Mouse (Mus musculus) MEL (cell line): Measurements from ENCODE around the gene Cdh22.

Experiments used
- CTCF ChIP-seq, 3 experiments: IDR thresholded peaks in 2 of 3; conservative IDR thresholded peaks in 1 of 3; 2 replicates each; pipeline ENCODE4 v1.5.1; 2011 to 2012; ENCODE audit warnings: low read length in 3 of 3, low read depth in 2 of 3, mild to moderate bottlenecking in 2 of 3, improper control_type of control experiment in 1 of 3, inconsistent platforms in 1 of 3, mixed read lengths in 1 of 3, moderate library complexity in 1 of 3; ENCODE audit not compliant: control insufficient read depth in 1 of 3, insufficient read depth in 1 of 3, poor library complexity in 1 of 3, severe bottlenecking in 1 of 3
- GATA1 ChIP-seq: IDR thresholded peaks from 2 replicates; pipeline ENCODE4 v1.6.1; 2011; ENCODE audit warnings: low read depth, low read length, improper control_type of control experiment
- POLR2A ChIP-seq, 2 experiments: IDR thresholded peaks; 2 replicates each; pipeline ENCODE4 v1.6.1; 2011 to 2012; ENCODE audit warnings: low read length in 2 of 2, mild to moderate bottlenecking in 2 of 2, control low read depth in 1 of 2, improper control_type of control experiment in 1 of 2, low read depth in 1 of 2, moderate library complexity in 1 of 2; ENCODE audit not compliant: control insufficient read depth in 1 of 2, insufficient read depth in 1 of 2, poor library complexity in 1 of 2

GRCm38 (mm10) chr2:165176965-165177364 lies 57.7 kb downstream of the Cdh22 start:
- TF ChIP-seq POLR2A (IDR thresholded peaks at IDR 0.05; ENCODE audit: control insufficient read depth in 1 of 2, insufficient read depth in 1 of 2, low read depth in 1 of 2, low read length in 2 of 2, poor library complexity in 1 of 2): no peak
- TF ChIP-seq GATA1: no peak
- no peak for TF ChIP-seq CTCF (IDR thresholded peaks at IDR 0.05 in 2 of 3, conservative IDR thresholded peaks at IDR 0.05 in 1 of 3; ENCODE audit: control insufficient read depth in 1 of 3, insufficient read depth in 1 of 3, low read depth in 2 of 3, low read length in 3 of 3, poor library complexity in 1 of 3, severe bottlenecking in 1 of 3)
